Mouse (Mus musculus): ENCODE measurements around the gene Obp2b.
"Not testable (repeated sequence)": the region's sequence is repeated elsewhere in the genome, so short reads cannot be mapped to it uniquely, and the experiment has no call there.

The Obp2b gene

DNA sequence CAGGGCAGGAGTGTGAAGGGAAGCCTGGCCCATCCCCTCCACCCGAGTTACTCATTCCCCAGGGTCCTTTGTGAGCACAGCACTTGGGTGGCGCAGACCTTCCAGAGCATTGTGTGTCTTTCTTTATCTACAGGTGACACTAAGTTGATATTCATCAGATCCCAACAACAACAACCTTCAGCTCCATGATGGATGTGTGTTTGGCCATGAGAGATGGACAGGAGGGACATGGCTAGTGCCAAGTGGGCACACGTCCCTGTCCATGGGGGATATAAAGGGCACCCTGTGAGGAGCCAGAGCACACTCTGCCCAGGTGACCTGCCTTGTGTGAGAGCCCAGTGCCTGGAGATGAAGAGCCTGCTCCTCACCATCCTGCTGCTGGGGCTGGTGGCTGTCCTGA is at the start of gene Obp2b:
Gene Obp2b (plus strand): TSS at position 301 of the 400 bp plus-strand sequence.
- DNase-seq (ENCODE audit: low spot score) = not testable (repeated sequence)

DNA sequence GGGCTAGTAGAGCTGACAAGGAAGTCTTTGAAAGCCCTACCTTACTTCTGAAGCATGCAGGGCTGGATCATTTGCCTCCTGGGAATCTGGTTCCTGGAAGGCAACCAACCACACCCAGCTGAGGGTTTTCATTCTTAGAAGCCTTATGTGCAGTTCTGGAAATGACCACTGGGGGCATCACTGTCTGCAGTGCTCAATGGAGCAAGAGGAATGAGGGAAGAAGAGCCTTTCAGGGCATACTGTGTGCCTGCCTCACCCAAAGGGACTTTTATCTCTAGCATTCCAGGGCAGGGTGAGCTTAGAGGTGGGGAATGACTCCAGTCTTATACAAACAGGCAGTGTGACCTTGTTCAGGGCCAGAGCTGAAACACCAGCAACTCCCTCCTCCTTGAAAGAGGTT is 42.2 kb upstream of the Obp2b start:
- peak; percentile 59 for DNase-seq (ENCODE audit: low spot score)

DNA sequence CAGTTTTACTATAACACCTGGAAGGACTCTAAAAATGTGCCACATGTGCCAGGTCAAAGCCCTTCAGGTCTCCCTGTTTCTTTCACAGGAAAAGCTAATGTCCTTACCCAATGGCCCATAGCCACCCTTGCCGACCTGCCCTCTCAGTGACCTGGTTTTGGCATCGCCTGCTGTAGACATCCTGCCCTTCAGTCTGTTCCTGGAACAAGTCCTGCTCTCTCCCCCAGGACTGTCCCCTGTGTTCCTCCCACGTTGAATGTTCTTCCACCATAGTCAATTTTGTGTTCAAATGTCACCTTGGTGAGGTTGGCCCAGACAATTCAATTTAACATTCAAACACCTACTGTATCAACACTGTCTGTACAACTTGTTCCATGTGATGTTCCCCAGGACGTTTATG is 39.9 kb upstream of the Obp2b start:
- no peak for DNase-seq (ENCODE audit: low spot score)

DNA sequence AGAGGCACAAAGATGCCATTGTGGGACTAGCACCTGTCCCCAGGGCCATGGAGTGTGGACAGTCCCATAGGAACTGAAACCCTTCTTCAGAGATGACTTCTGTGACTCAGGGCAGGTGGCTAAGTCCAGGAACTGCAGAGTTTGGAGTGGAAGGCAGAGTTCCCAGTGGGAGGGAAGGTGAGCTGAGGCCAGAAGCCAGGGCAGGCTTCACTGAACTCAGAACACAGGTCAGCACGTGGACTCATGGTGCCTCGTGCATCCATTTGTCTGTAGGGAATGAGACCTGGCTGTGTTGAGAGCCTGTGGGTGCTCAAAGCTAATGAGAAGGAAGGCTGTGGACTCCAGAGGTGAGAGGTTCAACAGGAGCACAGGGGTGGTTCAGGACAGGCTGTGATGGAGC is 38.1 kb upstream of the Obp2b start:
- DNase-seq (ENCODE audit: low spot score) = no peak

DNA sequence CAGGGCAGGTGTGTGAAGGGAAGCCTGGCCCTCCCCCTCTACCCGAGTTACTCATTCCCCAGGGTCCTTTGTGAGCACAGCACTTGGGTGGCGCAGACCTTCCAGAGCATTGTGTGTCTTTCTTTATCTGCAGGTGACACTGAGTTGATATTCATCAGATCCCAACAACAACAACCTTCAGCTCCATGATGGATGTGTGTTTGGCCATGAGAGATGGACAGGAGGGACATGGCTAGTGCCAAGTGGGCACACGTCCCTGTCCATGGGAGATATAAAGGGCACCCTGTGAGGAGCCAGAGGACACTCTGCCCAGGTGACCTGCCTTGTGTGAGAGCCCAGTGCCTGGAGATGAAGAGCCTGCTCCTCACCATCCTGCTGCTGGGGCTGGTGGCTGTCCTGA is 37.1 kb upstream of the Obp2b start, which contains the start of gene Obp2a:
Gene Obp2a (plus strand): TSS at position 301 of the 400 bp plus-strand sequence.
- DNase-seq (ENCODE audit: low spot score) = not testable (repeated sequence)

DNA sequence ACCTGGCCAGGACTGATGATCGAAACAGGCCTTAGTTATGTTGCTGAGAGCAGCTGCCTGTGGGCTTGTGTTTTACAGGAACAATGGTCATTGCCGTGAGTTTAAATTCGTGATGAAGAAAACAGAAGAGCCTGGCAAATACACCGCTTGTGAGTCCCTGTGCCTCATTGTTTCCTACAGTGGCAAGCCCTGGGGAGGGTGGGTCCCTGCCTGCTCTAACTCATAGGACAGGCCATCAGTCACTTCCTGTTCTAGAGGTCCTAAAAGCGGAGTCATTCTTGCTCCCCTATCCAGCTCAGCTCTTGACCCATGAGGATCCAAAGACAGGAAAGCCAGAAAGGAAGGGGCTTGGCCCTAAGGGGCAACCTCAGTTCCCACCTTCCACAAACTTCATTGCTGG is 35.8 kb upstream of the Obp2b start:
- no peak for DNase-seq (ENCODE audit: low spot score)

DNA sequence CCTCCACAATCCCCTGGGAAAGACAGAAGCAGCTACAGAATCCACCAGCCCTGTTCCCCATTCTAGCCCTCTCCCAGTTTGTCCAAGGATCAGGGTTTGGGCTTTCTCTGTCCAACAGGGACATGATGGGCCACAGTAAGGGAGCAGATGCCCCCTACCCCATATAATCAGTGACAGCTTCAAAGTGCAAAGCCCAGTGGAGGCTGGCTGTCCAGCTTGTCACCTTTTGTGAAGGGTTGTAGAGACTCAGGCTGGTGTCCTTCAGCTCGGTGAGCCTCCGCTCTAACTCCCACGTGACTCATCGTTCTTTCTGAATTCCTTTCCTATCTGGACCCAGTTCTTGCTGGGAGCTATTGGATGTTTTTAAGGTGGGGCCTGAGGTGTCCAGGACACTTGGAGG is 33.1 kb upstream of the Obp2b start:
- no peak for DNase-seq (ENCODE audit: low spot score)

DNA sequence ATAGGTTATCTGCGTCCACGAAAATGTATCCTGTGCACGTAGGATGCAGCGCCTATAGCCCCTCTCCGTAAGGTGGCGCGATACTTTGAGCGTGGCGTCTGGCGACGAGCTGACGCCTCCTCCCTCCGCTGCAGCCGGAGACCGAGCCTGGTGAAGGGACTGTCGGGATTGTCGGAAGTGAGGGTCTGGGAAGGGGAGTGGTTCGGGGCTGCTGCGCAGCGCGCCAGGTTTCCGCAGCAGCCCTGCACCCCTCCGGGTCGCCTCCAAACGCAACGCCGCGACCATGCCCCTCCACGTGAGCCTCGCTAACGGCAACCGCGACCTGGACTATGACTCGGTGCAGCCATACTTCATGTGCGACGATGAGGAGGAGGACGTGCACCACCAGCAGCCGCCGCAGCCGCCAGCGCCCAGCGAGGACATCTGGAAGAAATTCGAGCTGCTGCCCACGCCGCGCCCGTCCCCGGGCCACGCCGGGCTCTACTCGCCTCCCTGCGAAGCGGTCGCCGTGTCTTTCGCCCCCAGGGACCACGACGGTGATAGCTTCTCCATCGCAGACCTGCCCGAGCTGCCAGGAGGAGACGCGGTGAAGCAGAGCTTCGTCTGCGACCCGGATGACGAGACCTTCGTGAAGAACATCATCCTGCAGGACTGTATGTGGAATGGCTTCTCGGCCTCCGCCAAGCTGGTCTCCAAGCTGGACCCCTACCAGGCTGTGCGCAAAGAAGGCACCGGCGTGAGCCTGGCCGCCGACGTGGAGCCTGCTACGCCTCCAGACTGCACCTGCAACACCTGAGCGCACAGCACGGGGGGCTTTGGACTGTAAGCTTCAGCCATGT is 29.9 kb upstream of the Obp2b start, which contains the start of gene Bmyc:
Gene Bmyc (plus strand): TSS at position 97 of the 839 bp plus-strand sequence.
- peak; percentile 97 for DNase-seq (ENCODE audit: low spot score)

DNA sequence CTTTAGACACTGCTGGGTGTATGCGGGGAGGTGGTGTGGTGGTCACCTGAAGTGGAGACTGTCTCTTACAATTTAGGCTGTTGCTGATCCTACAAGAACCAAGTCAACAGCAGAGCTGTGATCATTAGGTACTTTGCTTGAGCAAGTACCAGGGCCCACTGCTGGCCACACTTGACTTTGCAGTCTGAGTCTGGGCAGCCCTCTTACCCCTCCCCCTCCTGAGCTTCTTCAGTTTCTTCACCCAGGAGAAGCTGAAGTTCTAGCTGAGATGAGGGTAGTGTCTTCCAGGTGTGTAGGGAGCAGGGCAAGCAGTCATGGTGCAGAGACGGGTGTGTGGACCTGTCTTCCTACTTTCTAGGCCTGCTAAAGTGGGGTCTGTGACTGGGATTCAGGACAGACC is 28.7 kb upstream of the Obp2b start:
- DNase-seq (ENCODE audit: low spot score) = peak; percentile 53

DNA sequence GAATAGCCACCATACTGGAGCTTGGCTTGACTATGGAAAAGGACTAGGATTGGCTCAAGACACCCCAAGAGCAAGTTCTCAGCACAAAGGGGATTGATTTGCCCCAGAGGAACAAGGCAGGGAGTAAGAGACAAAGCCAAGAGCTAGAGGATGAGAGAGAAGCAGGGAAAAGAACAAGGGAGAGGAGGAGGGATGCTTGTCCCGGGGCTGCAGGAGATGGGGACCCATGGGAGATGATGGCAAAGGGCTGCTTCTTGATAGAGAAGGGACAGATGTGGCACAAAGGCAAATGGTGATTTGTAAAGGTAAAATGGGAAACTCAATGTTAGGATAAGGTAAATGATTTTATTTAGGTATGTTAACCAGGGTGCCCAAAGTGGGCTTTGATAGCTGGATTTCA is 27.8 kb upstream of the Obp2b start:
- not testable (repeated sequence) for DNase-seq (ENCODE audit: low spot score)

DNA sequence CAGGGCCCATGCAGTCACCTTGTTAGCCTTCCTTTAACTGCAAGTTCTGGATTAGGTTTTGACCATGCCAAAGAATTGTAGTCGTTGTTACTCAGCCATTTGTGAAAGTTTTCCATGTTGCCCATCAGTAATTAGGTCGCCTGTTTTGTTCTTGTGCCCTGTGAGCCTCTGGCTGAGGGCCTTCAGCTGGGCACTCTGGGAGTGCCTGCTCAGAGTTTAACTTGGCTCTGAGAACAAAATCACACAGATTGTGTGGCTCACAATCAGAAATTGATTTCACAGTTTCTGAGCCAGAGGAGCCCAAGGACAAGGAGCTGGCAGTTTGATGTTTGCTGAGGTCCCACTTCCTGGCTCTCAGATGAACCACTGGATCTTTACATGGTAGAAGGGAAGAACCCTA is 27.0 kb upstream of the Obp2b start:
- not testable (repeated sequence) for DNase-seq (ENCODE audit: low spot score)

DNA sequence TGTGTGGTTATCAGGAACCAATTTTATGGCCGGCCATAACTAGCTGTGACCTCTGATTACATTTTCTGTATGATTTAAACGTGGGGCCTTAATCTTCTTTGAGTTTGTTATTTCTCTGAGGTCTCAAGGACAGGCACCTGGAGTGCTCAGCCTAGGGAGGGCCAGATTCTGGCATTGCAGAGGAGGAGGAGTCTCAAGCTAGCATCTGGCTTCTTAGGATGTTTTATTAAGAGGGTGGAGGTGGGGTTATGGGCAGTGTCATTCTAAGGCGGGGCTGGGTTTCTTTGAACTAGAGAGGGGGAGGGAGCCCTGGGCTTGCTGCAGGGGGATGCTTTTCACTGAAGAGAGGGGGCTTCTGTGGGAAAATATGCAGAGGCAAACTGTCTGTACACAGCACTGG is 25.2 kb upstream of the Obp2b start:
- peak; percentile 16 for DNase-seq (ENCODE audit: low spot score)

DNA sequence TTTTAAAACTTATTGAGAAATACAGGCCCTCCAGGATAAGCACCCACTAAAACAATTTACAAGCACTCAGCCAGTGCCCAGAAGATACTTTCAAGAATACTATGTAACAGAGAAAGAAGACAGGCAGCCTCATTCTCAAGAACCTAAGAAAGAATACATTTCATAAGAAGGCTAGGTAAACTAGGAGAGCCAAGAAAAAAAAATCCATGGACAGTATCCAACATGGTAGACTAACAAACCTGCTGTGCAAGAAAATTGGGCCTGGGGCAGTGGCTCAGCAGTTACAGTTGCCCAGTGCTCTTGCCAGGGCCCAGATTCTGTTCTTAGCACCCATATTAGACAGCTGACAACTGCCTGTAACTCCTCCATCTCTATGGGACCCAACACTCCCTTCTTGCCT is 19.6 kb upstream of the Obp2b start:
- DNase-seq (ENCODE audit: low spot score) = no peak

DNA sequence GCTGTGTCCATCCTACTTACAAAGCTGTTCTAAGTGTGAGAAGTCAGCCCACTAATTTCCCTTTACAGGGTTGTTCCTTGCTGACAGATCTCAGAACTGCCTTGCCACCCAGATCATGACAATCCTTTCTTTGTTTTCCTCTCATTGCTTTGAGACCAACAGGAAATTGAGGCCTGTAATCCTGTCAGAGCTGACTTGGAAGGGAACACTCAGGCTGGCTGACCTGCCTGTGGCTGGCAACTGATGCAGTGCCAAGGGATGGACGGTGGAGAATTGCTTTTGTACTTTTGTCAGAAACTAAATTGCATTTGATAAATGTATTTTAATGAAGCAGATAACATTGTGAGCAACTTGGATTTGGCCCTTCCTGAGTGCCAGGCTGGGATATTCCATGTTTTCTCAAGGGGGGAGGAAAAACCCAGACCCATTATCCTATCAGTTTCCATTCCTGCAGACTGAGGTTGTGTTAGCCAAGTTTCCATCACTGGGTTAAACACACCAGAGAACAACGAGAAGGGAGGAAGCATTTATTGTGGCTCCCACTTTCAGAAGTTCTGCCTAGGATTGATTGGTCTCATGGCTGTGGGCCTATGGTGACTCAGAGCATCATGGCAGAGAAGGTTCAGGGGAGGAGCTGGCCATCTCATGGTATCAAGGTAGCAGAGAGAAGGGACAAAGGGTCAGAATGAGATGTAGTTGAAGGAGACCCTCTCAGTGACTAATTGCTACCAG is 3.4 kb upstream of the Obp2b start:
- no peak for DNase-seq (ENCODE audit: low spot score)

DNA sequence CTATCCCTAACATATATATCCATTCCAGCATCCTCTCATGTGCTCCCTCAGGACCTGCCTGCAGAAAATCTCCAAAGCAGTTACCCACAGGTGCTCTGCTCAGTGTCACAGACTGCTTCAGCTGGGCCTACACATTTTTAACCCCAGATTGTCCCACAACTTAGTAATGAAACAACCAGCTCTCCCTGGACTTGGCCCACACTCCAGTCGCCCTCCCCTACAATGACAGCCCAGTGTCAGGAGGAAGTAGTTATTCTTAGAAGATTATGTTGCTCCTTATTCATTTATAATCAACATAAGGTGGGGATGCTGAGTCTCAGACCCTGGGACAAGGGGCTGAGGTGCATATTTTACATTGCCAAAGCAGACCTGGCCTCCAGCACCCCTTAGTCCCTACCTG is 4.9 kb downstream of the Obp2b start:
- DNase-seq (ENCODE audit: low spot score) = no peak

DNA sequence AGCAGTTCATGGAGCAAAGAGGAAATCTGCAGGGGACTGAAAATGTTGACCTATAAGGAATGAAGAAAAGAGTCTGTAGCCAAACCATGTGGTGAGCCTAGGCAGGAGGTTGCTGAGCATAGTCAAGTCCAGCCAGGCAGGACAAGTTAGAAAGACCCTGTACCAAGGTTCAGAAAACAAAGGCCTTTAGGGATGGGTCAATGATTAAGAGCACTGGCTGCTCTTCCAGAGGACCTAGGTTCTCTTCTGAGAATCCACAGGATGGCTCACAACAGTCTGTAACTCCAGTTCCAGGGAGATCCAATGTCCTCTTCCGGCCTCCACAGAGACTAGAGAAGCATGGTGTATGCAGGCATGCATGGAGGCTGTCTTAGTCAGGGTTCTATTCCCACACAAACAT is 17.4 kb downstream of the Obp2b start:
- DNase-seq (ENCODE audit: low spot score) = no peak

DNA sequence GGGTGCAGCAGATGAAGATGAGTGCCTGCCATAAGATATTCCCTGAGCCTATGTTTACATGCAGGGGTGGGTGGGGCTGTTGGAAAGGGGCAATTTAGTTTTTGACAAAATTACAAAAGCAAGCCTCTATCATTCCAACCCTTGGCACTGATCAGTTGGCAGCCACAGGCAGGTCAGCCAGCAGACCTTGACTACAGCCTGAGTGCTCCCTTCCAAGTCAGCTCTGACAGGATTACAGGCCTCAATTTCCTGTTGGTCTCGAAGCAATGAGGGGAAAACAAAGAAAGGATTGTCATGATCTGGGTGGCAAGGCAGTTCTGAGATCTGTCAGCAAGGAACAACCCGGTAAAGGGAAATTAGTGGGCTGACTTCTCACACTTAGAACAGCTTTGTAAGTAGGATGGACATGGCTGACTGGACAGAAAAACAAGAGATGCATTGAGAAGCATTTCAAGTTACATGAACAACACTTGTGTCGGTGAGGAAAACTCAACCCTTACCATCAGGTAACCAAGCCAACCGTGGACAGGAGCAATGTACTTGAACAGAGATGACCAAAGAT is 21.3 kb downstream of the Obp2b start:
- DNase-seq (ENCODE audit: low spot score) = no peak

DNA sequence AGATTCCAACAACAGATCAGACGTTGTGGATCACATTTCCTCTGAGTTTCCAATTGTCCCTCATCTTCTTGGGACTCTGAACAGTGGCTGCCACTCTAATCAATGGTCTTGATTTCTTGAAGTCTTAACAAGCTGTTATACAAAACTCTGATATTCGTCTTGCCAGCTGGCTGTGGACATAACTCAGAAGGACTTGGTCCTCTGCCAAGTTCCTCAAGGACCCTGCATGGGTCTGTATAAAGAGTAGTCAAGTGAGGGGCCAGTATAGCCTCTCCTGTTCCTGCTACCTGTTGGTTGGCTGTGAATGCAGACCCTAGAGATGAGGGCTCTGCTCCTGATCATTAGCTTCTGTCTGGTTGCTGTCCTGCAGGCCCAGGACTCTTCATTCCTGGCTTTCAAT is 28.5 kb downstream of the Obp2b start, which contains the start of gene Lcn3:
Gene Lcn3 (plus strand): TSS at position 301 of the 400 bp plus-strand sequence.
- DNase-seq (ENCODE audit: low spot score) = no peak

DNA sequence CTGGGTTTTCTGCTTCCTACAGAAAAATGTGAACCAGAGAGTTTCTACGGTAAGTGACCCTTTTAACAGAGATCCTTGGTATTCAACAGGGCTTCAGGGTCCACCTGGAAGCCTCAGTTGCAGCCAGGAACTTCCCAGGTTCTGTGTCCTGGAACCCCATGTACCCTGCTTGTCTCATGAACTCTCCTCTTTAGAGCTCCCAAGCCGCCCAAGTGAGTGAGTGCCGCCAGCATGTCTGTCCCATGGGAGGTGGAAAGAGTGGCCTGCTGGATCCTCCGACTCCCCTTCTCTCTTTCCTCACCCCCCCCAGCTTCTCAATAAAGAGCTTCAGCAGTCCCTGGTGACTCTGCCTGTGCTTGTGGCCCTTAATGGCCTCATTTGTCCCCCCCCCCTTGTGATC is 31.0 kb downstream of the Obp2b start:
- no peak for DNase-seq (ENCODE audit: low spot score)

DNA sequence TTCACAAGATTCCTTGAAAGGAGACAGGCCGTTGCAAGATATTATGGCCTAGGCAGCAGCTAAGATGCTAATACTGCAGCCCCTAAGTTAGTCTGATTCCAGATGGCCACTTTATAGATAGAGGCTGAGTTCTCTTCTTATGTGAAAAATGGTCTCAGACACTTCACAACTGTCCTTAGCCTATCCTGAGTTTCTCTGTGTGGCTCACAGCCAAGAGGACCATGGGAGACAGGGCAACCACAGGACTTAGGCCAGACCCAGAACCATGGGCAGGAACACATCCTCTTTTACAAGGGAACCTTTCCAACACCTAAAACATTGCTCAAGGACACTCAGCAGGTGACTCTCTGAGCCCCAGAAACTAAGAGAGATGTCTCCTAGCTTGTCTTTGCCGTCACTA is 36.7 kb downstream of the Obp2b start:
- DNase-seq (ENCODE audit: low spot score) = no peak

DNA sequence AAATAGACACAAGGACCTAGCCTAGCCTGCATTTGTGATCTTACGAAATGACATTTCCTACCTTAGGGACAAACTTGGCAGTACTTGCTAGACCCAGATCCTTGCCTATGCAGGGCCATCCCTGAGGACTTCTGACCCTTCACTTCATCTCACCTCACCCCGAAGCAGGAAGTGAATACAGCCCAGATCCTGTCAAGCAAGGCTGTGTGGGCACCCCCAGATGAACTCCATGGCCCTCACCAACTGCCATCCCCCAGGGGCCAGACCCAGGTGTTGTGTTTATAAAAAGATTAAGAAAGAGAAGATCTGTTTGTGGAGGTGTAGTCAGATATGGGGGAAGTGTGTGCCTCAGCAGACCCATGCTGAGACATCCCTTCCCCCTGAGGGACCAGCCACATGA is 37.8 kb downstream of the Obp2b start:
- no peak for DNase-seq (ENCODE audit: low spot score)

DNA sequence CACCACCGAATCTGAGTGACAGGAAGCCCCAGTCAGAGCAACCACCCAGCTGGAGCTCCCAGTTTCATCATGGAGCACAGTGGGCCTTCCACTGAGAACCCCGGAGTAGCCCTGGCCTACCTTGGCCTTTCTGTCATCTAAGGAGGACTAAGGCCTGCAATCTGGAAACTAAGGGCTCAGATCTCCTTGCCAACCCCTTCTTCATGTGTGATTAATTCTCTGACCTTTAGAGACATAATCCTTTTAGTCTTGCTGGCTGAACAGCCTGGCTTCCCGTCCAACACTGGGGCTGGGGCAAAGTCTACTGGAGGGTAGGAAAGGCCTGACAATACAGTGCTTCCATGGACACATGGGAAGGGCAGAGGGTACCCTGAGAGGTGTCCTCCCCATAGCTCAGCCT is 39.2 kb downstream of the Obp2b start:
- DNase-seq (ENCODE audit: low spot score) = no peak

DNA sequence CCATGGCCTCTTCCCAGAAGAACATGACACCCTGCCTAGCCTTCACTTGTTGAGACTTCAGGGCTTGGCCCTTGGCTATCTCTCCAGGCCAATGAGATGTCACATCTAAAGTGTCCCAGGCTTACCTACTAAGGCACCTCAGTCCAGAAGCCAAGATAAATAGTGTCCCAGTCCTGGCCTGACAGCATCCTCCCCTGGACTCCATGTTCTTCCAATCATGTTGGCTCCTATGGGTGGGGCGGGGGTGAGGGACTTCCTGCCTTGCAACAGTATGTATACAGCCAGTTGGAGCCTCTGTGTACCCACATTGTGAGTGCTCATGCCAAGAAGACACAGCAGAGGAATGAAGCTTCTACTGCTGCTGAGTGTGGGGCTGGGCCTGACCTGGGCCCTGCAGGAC is 39.9 kb downstream of the Obp2b start, which contains the start of gene Lcn11:
Gene Lcn11 (plus strand): TSS at position 301 of the 400 bp plus-strand sequence.
- DNase-seq (ENCODE audit: low spot score) = no peak
